Mouse (Mus musculus): Measurements from ENCODE around the gene Tsc22d3.
"Not testable (repeated sequence)": the region's sequence is repeated elsewhere in the genome, so short reads cannot be mapped to it uniquely, and the experiment has no call there.

Tsc22d3 gene

GRCm38 (mm10) chrX:140565212-140565611 lies 35.2 kb downstream of the Tsc22d3 start:
- peak; percentile 54 to 70 for DNase-seq

- peak; percentile 30 to 32 for DNase-seq
Observed at GRCm38 (mm10) chrX:140564777-140565176, 35.7 kb downstream of the Tsc22d3 start.

GRCm38 (mm10) chrX:140558176-140558844 lies 42.1 kb downstream of the Tsc22d3 start:
- peak; percentile 21 to 45 for DNase-seq

GRCm38 (mm10) chrX:140555965-140556364 lies 44.5 kb downstream of the Tsc22d3 start:
- no peak for DNase-seq

GRCm38 (mm10) chrX:140555423-140555822 lies 45.0 kb downstream of the Tsc22d3 start:
- DNase-seq: no peak

- DNase-seq: no peak
Observed at GRCm38 (mm10) chrX:140547660-140548419, 52.6 kb downstream of the Tsc22d3 start.

- DNase-seq: peak; percentile 34 to 77
Observed at GRCm38 (mm10) chrX:140544737-140545136, 55.7 kb downstream of the Tsc22d3 start.

- DNase-seq: peak; percentile 78 to 80
Observed at GRCm38 (mm10) chrX:140542938-140543673, 57.4 kb downstream of the Tsc22d3 start.

- peak in 1 of 2 experiments; percentile 65 for DNase-seq
Observed at GRCm38 (mm10) chrX:140542474-140542845, 58.0 kb downstream of the Tsc22d3 start.

GRCm38 (mm10) chrX:140541711-140542473 lies 58.6 kb downstream of the Tsc22d3 start:
- DNase-seq: peak; percentile 58 to 62

- DNase-seq: peak in 1 of 2 experiments; percentile 33
Observed at GRCm38 (mm10) chrX:140540500-140541114, 59.9 kb downstream of the Tsc22d3 start.

GRCm38 (mm10) chrX:140539831-140540230 lies 60.6 kb downstream of the Tsc22d3 start:
- not testable (repeated sequence) for DNase-seq

- DNase-seq: no peak
Observed at GRCm38 (mm10) chrX:140539111-140539680, 61.3 kb downstream of the Tsc22d3 start.

- no peak for DNase-seq
Observed at GRCm38 (mm10) chrX:140538649-140539048, 61.8 kb downstream of the Tsc22d3 start.

- DNase-seq: no peak
Observed at GRCm38 (mm10) chrX:140537662-140538061, 62.8 kb downstream of the Tsc22d3 start.

- no peak for DNase-seq
Observed at GRCm38 (mm10) chrX:140535487-140535886, 65.0 kb downstream of the Tsc22d3 start.

- no peak for DNase-seq
Observed at GRCm38 (mm10) chrX:140534306-140534705, 66.2 kb downstream of the Tsc22d3 start.

- no peak for DNase-seq
Observed at GRCm38 (mm10) chrX:140532325-140532724, 68.1 kb downstream of the Tsc22d3 start.

GRCm38 (mm10) chrX:140531356-140531755 lies 69.1 kb downstream of the Tsc22d3 start:
- no peak for DNase-seq

GRCm38 (mm10) chrX:140530632-140531031 lies 69.8 kb downstream of the Tsc22d3 start:
- DNase-seq: no peak

GRCm38 (mm10) chrX:140529074-140529561 lies 71.3 kb downstream of the Tsc22d3 start:
- DNase-seq: no peak

GRCm38 (mm10) chrX:140527231-140527630 lies 73.2 kb downstream of the Tsc22d3 start:
- DNase-seq: no peak

Measured in cerebellum, postnatal 25 days (tissue).